Mouse (Mus musculus): ENCODE results near the gene Asb11. TPM values are rescaled to one million over a fixed set of nuclear protein-coding genes. Genes with fewer than 3 reads are reported as not detected.

Gene Asb11
- total and polyA plus RNA-seq, 2 experiments from 2014 or later = not detected

GRCm38 (mm10) chrX:164505709-164506498 is 69.1 kb downstream of the Asb11 start, which contains the start of gene Asb9:
Asb9 (plus strand) TSS chrX:164506327.
- DNase-seq (ENCODE audit: low spot score) (no peak), ATAC-seq (ENCODE audit: low FRiP score) (no peak)
- H3K4me3 ChIP-seq (ENCODE audit: low read depth, low read length) = no peak within 1 kb of the TSS
- H3K9me3 ChIP-seq (ENCODE audit: low read length) = no peaks in the 10 kb centered on the region
- H3K4me2 ChIP-seq (ENCODE audit: low read depth, low read length, poor library complexity, severe bottlenecking) = no peak within 1 kb of the TSS
- no peaks in the 10 kb centered on the region for H3K36me3 ChIP-seq (ENCODE audit: insufficient read depth, low read length)
- TF ChIP-seq CTCF (IDR thresholded peaks at IDR 0.05) = no peak
- no peaks in the 10 kb centered on the region for H3K4me1 ChIP-seq (ENCODE audit: insufficient read depth, low read length)
- no peak within 1 kb of the TSS for H3K27ac ChIP-seq (ENCODE audit: low read depth, low read length)
- no peak within 1 kb of the TSS for H3K9ac ChIP-seq (replicated peaks; ENCODE audit: low read length, poor library complexity, severe bottlenecking)
- no peaks in the 10 kb centered on the region; the same call in 1 of the 2 replicates for H3K27me3 ChIP-seq (ENCODE audit: insufficient read depth, low read length)
- 75% methylated on average over 10 of the region's 10 CpGs for WGBS

- Histone ChIP-seq H3K27me3 (ENCODE audit: insufficient read depth, low read length) (no peaks in the 10 kb centered on the region; the same call in 1 of the 2 replicates), H3K4me1 (ENCODE audit: insufficient read depth, low read length) (no peaks in the 10 kb centered on the region), H3K27ac (ENCODE audit: low read depth, low read length) (no peak overlapping the region), H3K9me3 (ENCODE audit: low read length) (no peaks in the 10 kb centered on the region), H3K9ac (replicated peaks; ENCODE audit: low read length, poor library complexity, severe bottlenecking) (no peak overlapping the region), H3K36me3 (ENCODE audit: insufficient read depth, low read length) (no peaks in the 10 kb centered on the region), H3K4me3 (ENCODE audit: low read depth, low read length) (no peak overlapping the region), H3K4me2 (ENCODE audit: low read depth, low read length, poor library complexity, severe bottlenecking) (no peak overlapping the region)
- no peak for TF ChIP-seq CTCF (IDR thresholded peaks at IDR 0.05)
- DNase-seq (ENCODE audit: low spot score) (no peak), ATAC-seq (ENCODE audit: low FRiP score) (no peak)
- WGBS = 69% methylated on average over 4 of the region's 4 CpGs
Observed at GRCm38 (mm10) chrX:164507068-164507467, 70.3 kb downstream of the Asb11 start.

GRCm38 (mm10) chrX:164508728-164509127 is 71.9 kb downstream of the Asb11 start:
- no peaks in the 10 kb centered on the region for H3K4me1 ChIP-seq (ENCODE audit: insufficient read depth, low read length)

More at GRCm38 (mm10) chrX:164508728-164509127, 71.9 kb downstream of the Asb11 start:
- H3K36me3 ChIP-seq (ENCODE audit: insufficient read depth, low read length) = no peaks in the 10 kb centered on the region
- no peak overlapping the region for H3K27ac ChIP-seq (ENCODE audit: low read depth, low read length)
- H3K4me3 ChIP-seq (ENCODE audit: low read depth, low read length) = no peak overlapping the region
- no peak overlapping the region for H3K4me2 ChIP-seq (ENCODE audit: low read depth, low read length, poor library complexity, severe bottlenecking)
- ATAC-seq (ENCODE audit: low FRiP score) (no peak), DNase-seq (ENCODE audit: low spot score) (peak; percentile 34)
- no peaks in the 10 kb centered on the region for H3K9me3 ChIP-seq (ENCODE audit: low read length)
- no peak overlapping the region for H3K9ac ChIP-seq (replicated peaks; ENCODE audit: low read length, poor library complexity, severe bottlenecking)
- WGBS = 60% methylated on average over 3 of the region's 3 CpGs
- no peaks in the 10 kb centered on the region; the same call in 1 of the 2 replicates for H3K27me3 ChIP-seq (ENCODE audit: insufficient read depth, low read length)
- TF ChIP-seq CTCF (IDR thresholded peaks at IDR 0.05) = no peak

Other genes with a start within 250 kb of the Asb11 start
- 0.42 and 0.93 TPM in 2 replicates for gene Bmx, start 178.8 kb upstream of the Asb11 start, total RNA-seq (2014; rRNA removed)
- 0.48 and 0.58 TPM in 2 replicates for gene Bmx, start 178.8 kb upstream of the Asb11 start, polyA plus RNA-seq (2015; fragmentation: Nextera tagmentation; extraction: Ambion mirVana)
- gene Pir, start 167.6 kb upstream of the Asb11 start, total RNA-seq (2014; rRNA removed) = 0.55 and 1.1 TPM in 2 replicates
- gene Pir, start 167.6 kb upstream of the Asb11 start, polyA plus RNA-seq (2015; fragmentation: Nextera tagmentation; extraction: Ambion mirVana) = 3.2 and 5.6 TPM in 2 replicates
- 0.11 and 0.33 TPM in 2 replicates for gene Vegfd, start 63.6 kb upstream of the Asb11 start, total RNA-seq (2014; rRNA removed)
- 0.10 and 0.13 TPM in 2 replicates for gene Vegfd, start 63.6 kb upstream of the Asb11 start, polyA plus RNA-seq (2015; fragmentation: Nextera tagmentation; extraction: Ambion mirVana)
- 1.8 and 4.1 TPM in 2 replicates for gene Piga, start 17.2 kb upstream of the Asb11 start, total RNA-seq (2014; rRNA removed)
- gene Piga, start 17.2 kb upstream of the Asb11 start, polyA plus RNA-seq (2015; fragmentation: Nextera tagmentation; extraction: Ambion mirVana) = 1.7 and 2.0 TPM in 2 replicates
- not detected in 2 replicates for gene Asb9, start 69.3 kb downstream of the Asb11 start, total RNA-seq (2014; rRNA removed)
- gene Asb9, start 69.3 kb downstream of the Asb11 start, polyA plus RNA-seq (2015; fragmentation: Nextera tagmentation; extraction: Ambion mirVana) = not detected in 2 replicates

Measured in midbrain, postnatal 0 days (tissue).